Mouse (Mus musculus) C2C12 (cell line): Measurements from ENCODE around the gene Pgap3. TPM values are rescaled to one million over a fixed set of nuclear protein-coding genes. Genes with fewer than 3 reads are reported as not detected.

ENCODE experiments used
- H3K27me3 ChIP-seq: one replicate; pipeline ENCODE4 v1.6.1; 2011; ENCODE audit not compliant: control insufficient read depth, insufficient read depth, insufficient read length
- H3K36me3 ChIP-seq: one replicate; pipeline ENCODE4 v1.6.1; 2011; ENCODE audit not compliant: control insufficient read depth, insufficient read depth
- H3K4me3 ChIP-seq: one replicate; pipeline ENCODE4 v1.5.1; 2011; ENCODE audit warnings: mild to moderate bottlenecking, control low read depth; ENCODE audit not compliant: poor library complexity, insufficient read depth, severe bottlenecking
- H3K79me2 ChIP-seq: one replicate; pipeline ENCODE4 v1.6.1; 2011; ENCODE audit not compliant: control insufficient read depth, insufficient read depth
- H3K79me3 ChIP-seq: one replicate; pipeline ENCODE4 v1.6.1; 2011; ENCODE audit warnings: low read depth, control low read depth
- H3ac ChIP-seq: one replicate; pipeline ENCODE3; 2011; ENCODE audit warnings: low read depth; ENCODE audit not compliant: control insufficient read depth, insufficient read length
- CEBPB ChIP-seq: IDR thresholded peaks from one replicate; pipeline ENCODE4 v1.6.1; 2011; ENCODE audit warnings: low read depth, mild to moderate bottlenecking, control low read depth, moderate library complexity
- CTCF ChIP-seq: IDR thresholded peaks from one replicate; pipeline ENCODE4 v1.5.1; 2011; ENCODE audit not compliant: control insufficient read depth, insufficient read depth, insufficient read length
- FOSL1 ChIP-seq: IDR thresholded peaks from one replicate; pipeline ENCODE4 v1.8.0; 2011; ENCODE audit warnings: mild to moderate bottlenecking, low read length; ENCODE audit not compliant: poor library complexity, insufficient read depth, severe bottlenecking
- MAX ChIP-seq: IDR thresholded peaks from one replicate; pipeline ENCODE4 v1.6.1; 2011; ENCODE audit warnings: mild to moderate bottlenecking, control low read depth
- MYOD1 ChIP-seq: IDR thresholded peaks from one replicate; pipeline ENCODE4 v1.6.1; 2011; ENCODE audit warnings: low read depth; ENCODE audit not compliant: control insufficient read depth, insufficient read length
- MYOG ChIP-seq: IDR thresholded peaks from one replicate; pipeline ENCODE4 v1.6.1; 2011; ENCODE audit not compliant: control insufficient read depth, insufficient read length; ENCODE audit errors: extremely low read depth
- USF1 ChIP-seq: IDR thresholded peaks from one replicate; pipeline ENCODE4 v1.6.1; 2011; ENCODE audit warnings: low read depth, mild to moderate bottlenecking, control low read depth, moderate library complexity
- polyA plus RNA-seq: library from polyadenylated mRNA; unstranded; fragments of >200 nt; fragmentation: generic; extraction: Trizol; gene quantifications from one replicate; pipeline ENCODE4 v1.2.1, GENCODE M21; 2012; ENCODE audit warnings: missing spikeins

Gene Pgap3
- polyA plus RNA-seq, 1 experiment, result 6.3 TPM

DNA sequence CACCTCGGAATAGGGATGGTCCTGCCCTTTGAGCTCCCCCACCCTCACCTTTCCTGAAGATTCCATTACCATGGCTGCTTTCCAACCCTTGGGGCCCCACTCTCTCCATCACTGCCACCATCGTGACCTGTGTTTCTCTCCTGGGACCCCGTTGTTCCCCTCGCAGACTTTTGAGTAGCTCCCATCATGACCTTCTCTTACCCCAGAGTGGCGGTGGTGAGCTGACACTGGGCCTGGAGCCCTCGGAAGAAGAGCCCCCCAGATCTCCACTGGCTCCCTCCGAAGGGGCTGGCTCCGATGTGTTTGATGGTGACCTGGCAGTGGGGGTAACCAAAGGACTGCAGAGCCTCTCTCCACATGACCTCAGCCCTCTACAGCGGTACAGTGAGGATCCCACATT lies 35.4 kb upstream of the Pgap3 start:
- H3K36me3 ChIP-seq, result peaks cover 33% of the 10 kb centered on the region
- no peaks in the 10 kb centered on the region for H3K27me3 ChIP-seq
- H3K79me2 ChIP-seq, result no peaks in the 10 kb centered on the region
- no peak overlapping the region for H3K4me3 ChIP-seq
- TF ChIP-seq MYOG (no peak), USF1 (no peak), CEBPB (no peak), CTCF (no peak), MAX (no peak), MYOD1 (no peak), FOSL1 (no peak)
- H3K79me3 ChIP-seq, result no peaks in the 10 kb centered on the region
- H3ac ChIP-seq, result no peak overlapping the region

DNA sequence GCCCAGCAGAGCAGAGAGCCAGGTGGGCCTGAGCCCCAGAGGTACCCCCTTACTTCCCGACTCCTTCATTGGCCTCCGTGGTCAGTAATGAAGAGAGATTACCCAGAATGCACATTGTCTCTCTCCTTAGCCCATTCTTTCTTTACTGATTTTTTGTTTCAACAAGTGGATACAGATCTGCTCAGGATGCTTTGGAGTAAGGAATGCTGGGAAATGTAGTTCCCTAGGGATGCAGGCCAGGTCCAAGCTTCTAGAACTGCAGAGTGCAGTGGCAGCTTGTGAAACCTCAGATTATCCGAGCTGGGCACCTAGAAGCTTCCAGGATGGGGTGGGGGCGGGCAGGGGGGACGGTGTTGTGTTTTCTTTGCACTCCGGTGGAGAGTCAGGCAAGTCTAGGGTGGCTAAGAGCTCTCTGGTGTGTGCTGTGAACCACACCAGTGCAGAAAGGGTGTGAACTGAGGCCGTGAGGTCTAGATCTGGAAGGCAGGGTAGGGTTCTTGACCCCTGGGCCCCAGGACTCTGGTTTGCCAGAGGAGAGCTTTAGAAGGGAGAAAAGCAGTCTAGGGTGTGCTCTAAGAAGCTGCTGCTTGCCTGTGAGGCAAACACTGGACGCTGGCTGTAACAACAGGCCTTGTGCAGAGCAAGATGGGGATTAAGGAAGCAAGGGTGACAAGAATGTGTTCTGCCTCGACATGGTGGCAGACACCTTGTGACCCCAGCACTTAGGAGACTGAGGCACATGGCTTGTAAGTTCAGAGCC lies 31.6 kb upstream of the Pgap3 start:
- H3ac ChIP-seq, result no peak overlapping the region
- H3K36me3 ChIP-seq, result peaks cover 57% of the 10 kb centered on the region

DNA sequence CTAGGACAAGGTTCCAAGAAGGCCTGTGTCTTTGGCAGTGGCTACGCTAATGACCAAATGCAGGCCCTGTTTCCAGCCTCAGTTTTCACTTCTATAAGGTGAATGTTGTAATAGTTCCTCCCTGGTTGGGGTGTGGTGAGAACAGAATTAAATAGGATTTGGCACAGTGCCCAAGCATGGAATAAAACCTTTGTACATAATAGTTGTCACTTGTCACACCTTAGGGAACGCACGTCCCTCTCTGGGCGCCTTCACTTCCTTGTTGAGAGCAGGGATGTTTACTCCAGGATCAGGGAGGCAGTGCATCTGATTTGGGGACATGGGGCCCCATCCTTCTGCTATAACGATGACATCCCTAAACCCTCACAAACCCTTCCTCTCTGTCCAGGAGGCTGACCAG lies 28.1 kb upstream of the Pgap3 start:
- Histone ChIP-seq H3K4me3 (no peak overlapping the region), H3K27me3 (no peaks in the 10 kb centered on the region), H3K79me3 (no peaks in the 10 kb centered on the region), H3ac (no peak overlapping the region), H3K36me3 (peaks cover 46% of the 10 kb centered on the region), H3K79me2 (no peaks in the 10 kb centered on the region)
- TF ChIP-seq MYOG, result no peak
- TF ChIP-seq CTCF, result no peak
- TF ChIP-seq USF1, result no peak

More for the DNA sequence above, 31.6 kb upstream of the Pgap3 start:
- TF ChIP-seq CEBPB, result no peak
- no peaks in the 10 kb centered on the region for H3K27me3 ChIP-seq
- H3K4me3 ChIP-seq, result no peak overlapping the region
- no peaks in the 10 kb centered on the region for H3K79me2 ChIP-seq
- H3K79me3 ChIP-seq, result no peaks in the 10 kb centered on the region

- TF ChIP-seq FOSL1 (no peak), USF1 (no peak), CTCF (no peak), MYOG (no peak), MYOD1 (no peak), MAX (no peak)
- Histone ChIP-seq H3K4me3 (no peak overlapping the region), H3K27me3 (no peaks in the 10 kb centered on the region), H3K79me3 (no peaks in the 10 kb centered on the region), H3ac (no peak overlapping the region), H3K36me3 (peaks cover 42% of the 10 kb centered on the region), H3K79me2 (no peaks in the 10 kb centered on the region)
Measured at GRCm38 (mm10) chr11:98426592-98426991, 26.3 kb upstream of the Pgap3 start.

- H3K79me3 ChIP-seq, result peaks cover 17% of the 10 kb centered on the region
- no peak for TF ChIP-seq MYOD1
- TF ChIP-seq USF1, result no peak
- TF ChIP-seq FOSL1, result no peak
- no peak for TF ChIP-seq CTCF
- no peak for TF ChIP-seq MAX
- TF ChIP-seq CEBPB, result no peak
- TF ChIP-seq MYOG, result no peak
- H3ac ChIP-seq, result no peak overlapping the region
- no peak overlapping the region for H3K4me3 ChIP-seq
- H3K79me2 ChIP-seq, result peaks cover 31% of the 10 kb centered on the region
- H3K27me3 ChIP-seq, result no peaks in the 10 kb centered on the region
- peaks cover 17% of the 10 kb centered on the region for H3K36me3 ChIP-seq
Measured at GRCm38 (mm10) chr11:98418939-98419547, 18.8 kb upstream of the Pgap3 start.

- TF ChIP-seq FOSL1, result no peak
- no peak for TF ChIP-seq CEBPB
- TF ChIP-seq MYOD1, result no peak
- no peak for TF ChIP-seq USF1
- TF ChIP-seq MYOG, result no peak
- no peak for TF ChIP-seq MAX
- TF ChIP-seq CTCF, result no peak
- Histone ChIP-seq H3K36me3 (peaks cover 16% of the 10 kb centered on the region), H3K4me3 (no peak overlapping the region), H3K79me2 (peaks cover 39% of the 10 kb centered on the region), H3K79me3 (peaks cover 17% of the 10 kb centered on the region), H3K27me3 (no peaks in the 10 kb centered on the region), H3ac (no peak overlapping the region)
Measured at GRCm38 (mm10) chr11:98418273-98418672, 18.0 kb upstream of the Pgap3 start.
